Mouse (Mus musculus) ES-Bruce4 (cell line): ENCODE results near the gene Szrd1.

Experiments used
- CTCF ChIP-seq: IDR thresholded peaks from one replicate; pipeline ENCODE4 v1.8.1; 2011; ENCODE audit warnings: low read depth, low read length
- POLR2A ChIP-seq: IDR thresholded peaks from one replicate; pipeline ENCODE4 v1.8.1; 2011; ENCODE audit warnings: low read length; ENCODE audit not compliant: insufficient read depth

DNA sequence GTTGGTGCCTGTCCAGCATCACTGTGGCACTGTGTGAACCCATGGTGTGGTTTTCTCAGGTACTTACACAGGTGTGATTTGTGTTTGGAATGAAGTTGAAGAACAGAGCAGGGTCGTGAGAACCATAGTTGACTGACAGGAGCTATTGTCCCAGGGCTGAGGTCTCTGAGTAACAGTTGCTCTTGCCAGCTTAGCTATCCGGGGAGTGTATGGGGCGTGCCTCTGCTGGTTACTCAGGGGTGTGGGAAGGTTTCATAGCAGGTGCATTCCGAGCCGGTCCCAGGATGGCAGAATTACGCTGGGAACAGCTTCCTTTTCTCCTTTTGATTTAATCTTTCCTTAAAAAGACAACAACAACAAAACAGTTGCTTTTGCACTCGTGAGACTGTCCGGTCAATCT, 41.3 kb upstream of the Szrd1 start:
- no peak for TF ChIP-seq CTCF
- no peak for TF ChIP-seq POLR2A
